Mouse (Mus musculus) hindbrain, embryonic 15.5 days (tissue): ENCODE measurements around the gene Soat1. TPM values are rescaled to one million over a fixed set of nuclear protein-coding genes. Genes with fewer than 3 reads are reported as not detected.
"Not testable (repeated sequence)": the region's sequence is repeated elsewhere in the genome, so short reads cannot be mapped to it uniquely, and the experiment has no call there.

Experiments used
- ATAC-seq: fragments of 200-750 bp; cut with Nextera tagmentation; 2 replicates; pipeline ENCODE4 v1.8.0; 2017; ENCODE audit warnings: low read depth, moderate number of reproducible peaks, moderate TSS enrichment; ENCODE audit not compliant: low FRiP score
- H3K27ac ChIP-seq: fragments of 300-500 bp; sonication (generic); replicated peaks from 2 replicates; pipeline ENCODE4 v1.5.1; 2015; ENCODE audit warnings: mild to moderate bottlenecking, inconsistent platforms
- H3K27me3 ChIP-seq: fragments of 300-500 bp; sonication (generic); 2 replicates; pipeline ENCODE4 v1.6.1; 2015; ENCODE audit warnings: control low read depth, inconsistent platforms
- H3K36me3 ChIP-seq: fragments of 300-500 bp; sonication (generic); 2 replicates; pipeline ENCODE4 v1.6.1; 2015; ENCODE audit warnings: control low read depth, inconsistent platforms
- H3K4me1 ChIP-seq: fragments of 300-500 bp; sonication (generic); replicated peaks from 2 replicates; pipeline ENCODE4 v1.6.1; 2015; ENCODE audit warnings: control low read depth, inconsistent platforms
- H3K4me2 ChIP-seq: fragments of 300-500 bp; sonication (generic); 2 replicates; pipeline ENCODE4 v1.6.1; 2015; ENCODE audit warnings: moderate library complexity, mild to moderate bottlenecking, inconsistent platforms
- H3K4me3 ChIP-seq: fragments of 300-500 bp; sonication (generic); 2 replicates; pipeline ENCODE4 v1.5.1; 2015; ENCODE audit warnings: mild to moderate bottlenecking, inconsistent platforms
- H3K9ac ChIP-seq: fragments of 300-500 bp; sonication (generic); 2 replicates; pipeline ENCODE4 v1.6.1; 2015; ENCODE audit warnings: inconsistent platforms
- H3K9me3 ChIP-seq: fragments of 300-500 bp; sonication (generic); 2 replicates; pipeline ENCODE4 v1.6.1; 2016; ENCODE audit warnings: control low read depth, inconsistent platforms
- WGBS: fragments of 180-500 bp; shearing (Covaris S2); methylation state at CpG from one replicate; pipeline ENCODE4 v1.1.7; 2015; 5-methylcytosine and 5-hydroxymethylcytosine counted together
- polyA plus RNA-seq: library from polyadenylated mRNA; unstranded; fragments of >200 nt; fragmentation: Nextera tagmentation; extraction: Ambion mirVana; gene quantifications from 2 replicates; pipeline ENCODE4 v1.2.1, GENCODE M21; 2015

The Soat1 gene
- polyA plus RNA-seq, result 11.3 and 11.7 TPM in 2 replicates

GRCm38 (mm10) chr1:156473961-156474503, at the start of gene Soat1:
Soat1 (minus strand) TSS chr1:156474331.
- Histone ChIP-seq H3K27ac (peak within 1 kb of the TSS; percentile 60), H3K4me3 (peak within 1 kb of the TSS; percentile 94), H3K4me1 (peaks cover 11% of the 10 kb centered on the region), H3K36me3 (0 out of 2 replicates have a peak, but pooled peaks cover 7% of the 10 kb centered on the region), H3K9me3 (no peaks in the 10 kb centered on the region), H3K9ac (peak within 1 kb of the TSS; percentile 82), H3K4me2 (peak within 1 kb of the TSS; percentile 95), H3K27me3 (no peaks in the 10 kb centered on the region)
- peak; percentile 98 for ATAC-seq
- under 1% methylated on average over 46 of the region's 46 CpGs for WGBS

DNA sequence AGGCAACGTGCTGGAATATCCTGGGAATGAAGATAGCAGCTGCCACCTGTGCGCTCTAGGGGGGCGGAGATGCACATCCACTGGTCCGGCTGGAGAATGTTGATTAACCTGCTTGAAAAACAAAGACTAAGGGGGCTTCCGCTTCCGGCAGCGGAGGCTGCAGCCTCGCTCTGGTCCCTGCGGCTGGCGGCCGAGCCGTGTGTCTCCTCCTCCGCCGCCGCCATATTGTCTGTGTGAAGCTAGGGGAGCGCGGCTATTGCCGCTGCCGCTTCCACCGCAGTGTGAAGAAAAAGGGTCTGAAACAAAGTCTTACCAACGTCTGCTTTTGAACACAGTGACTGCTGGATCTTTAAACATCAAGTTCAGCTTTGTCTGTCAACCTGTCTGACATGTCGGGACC, 49.7 kb upstream of the Soat1 start, which contains the start of gene Gm10031:
Gene Gm10031 (plus strand): TSS at position 171 of the 400 bp plus-strand sequence.
- not testable (repeated sequence) for H3K9me3 ChIP-seq, H3K27ac ChIP-seq, H3K27me3 ChIP-seq, H3K36me3 ChIP-seq, H3K9ac ChIP-seq, H3K4me3 ChIP-seq, H3K4me1 ChIP-seq, H3K4me2 ChIP-seq
- 94% methylated on average over 21 of the region's 22 CpGs for WGBS
- 0 out of 2 replicates have a peak, but pooled peaks have one; percentile 73 for ATAC-seq

DNA sequence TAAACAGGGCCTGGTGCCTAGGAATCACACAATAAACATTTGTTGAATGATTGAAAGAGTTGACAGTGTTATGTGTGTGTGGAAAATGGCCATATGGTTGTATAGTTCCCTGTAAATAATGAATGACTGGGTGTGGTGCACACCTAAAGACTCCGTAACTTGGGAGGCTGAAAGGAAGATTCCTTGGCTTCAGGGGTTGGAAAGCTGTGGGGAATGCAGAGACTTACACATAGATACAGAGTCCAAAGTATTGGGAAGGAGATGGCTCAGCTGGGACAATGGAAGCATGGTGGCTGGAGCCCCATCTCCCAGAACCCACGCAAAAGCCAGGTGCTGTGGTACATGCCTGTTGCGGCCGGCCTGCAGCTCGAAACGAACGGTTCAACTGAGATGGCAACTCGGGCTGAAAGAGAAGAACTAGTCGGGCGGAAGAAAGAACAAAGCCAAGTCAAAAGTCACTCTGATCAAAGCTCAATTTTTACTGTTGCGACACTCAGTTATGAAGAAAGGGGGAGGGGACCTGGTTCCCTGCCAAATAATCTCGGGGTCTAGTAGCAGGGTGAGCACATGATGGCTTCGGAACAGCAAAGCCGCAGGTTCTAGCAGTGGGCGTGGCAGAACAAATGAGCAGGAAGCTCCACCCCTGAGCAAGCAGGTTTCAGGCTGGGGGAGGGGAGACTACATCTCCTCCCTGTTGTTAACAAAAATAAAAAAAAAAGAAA, 47.8 kb upstream of the Soat1 start:
- H3K4me1 ChIP-seq, result no peaks in the 10 kb centered on the region
- peak overlapping the region; percentile 30; the same call in 1 of the 2 replicates for H3K4me2 ChIP-seq
- no peaks in the 10 kb centered on the region for H3K9me3 ChIP-seq
- H3K27me3 ChIP-seq, result no peaks in the 10 kb centered on the region
- H3K9ac ChIP-seq, result no peak overlapping the region
- H3K36me3 ChIP-seq, result no peaks in the 10 kb centered on the region
- no peak overlapping the region for H3K4me3 ChIP-seq
- no peak for ATAC-seq
- WGBS, result 32% methylated on average over 15 of the region's 15 CpGs
- H3K27ac ChIP-seq, result no peak overlapping the region

DNA sequence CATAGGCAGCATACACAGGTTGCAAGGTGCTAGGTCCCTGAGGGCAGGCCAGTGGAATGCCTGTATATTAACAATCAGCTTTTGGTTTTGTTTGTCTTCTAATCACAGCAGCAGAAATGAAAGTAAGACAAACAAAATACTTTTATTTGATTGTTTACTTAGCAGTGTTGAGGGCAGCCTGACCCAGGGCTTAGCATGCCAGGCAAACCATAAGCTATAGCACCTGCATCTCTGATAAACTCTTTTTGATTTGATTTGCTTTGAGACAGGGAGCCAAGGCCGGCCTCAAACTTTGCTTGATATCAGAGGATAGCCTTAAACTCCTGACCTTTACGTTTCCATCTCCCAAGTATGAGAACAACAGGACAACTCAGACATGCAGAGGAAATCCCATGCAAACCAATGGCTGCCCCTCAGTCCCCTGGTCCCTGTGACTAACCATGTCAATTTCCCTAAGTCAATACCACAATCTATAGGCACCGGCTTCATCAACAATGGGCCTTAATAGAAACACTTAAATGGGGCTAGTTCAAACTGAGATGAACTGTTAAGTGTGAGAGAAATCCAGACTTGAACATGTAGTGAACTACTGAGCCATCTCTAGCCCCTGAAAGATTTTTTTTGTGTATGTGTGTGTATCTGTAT, 46.1 kb upstream of the Soat1 start:
- no peaks in the 10 kb centered on the region for H3K4me1 ChIP-seq
- H3K4me3 ChIP-seq, result no peak overlapping the region
- no peak overlapping the region for H3K9ac ChIP-seq
- ATAC-seq, result no peak
- no peak overlapping the region for H3K27ac ChIP-seq
- no peak overlapping the region for H3K4me2 ChIP-seq
- no peaks in the 10 kb centered on the region for H3K27me3 ChIP-seq
- no peaks in the 10 kb centered on the region for H3K9me3 ChIP-seq
- 90% methylated on average over 3 of the region's 3 CpGs for WGBS
- H3K36me3 ChIP-seq, result no peaks in the 10 kb centered on the region

- Histone ChIP-seq H3K9ac (no peak overlapping the region), H3K9me3 (no peaks in the 10 kb centered on the region), H3K4me2 (no peak overlapping the region), H3K4me1 (no peaks in the 10 kb centered on the region), H3K27ac (no peak overlapping the region), H3K36me3 (no peaks in the 10 kb centered on the region), H3K4me3 (no peak overlapping the region), H3K27me3 (no peaks in the 10 kb centered on the region)
- no peak for ATAC-seq
- 85% methylated on average over 3 of the region's 3 CpGs for WGBS
Observed at GRCm38 (mm10) chr1:156507753-156508152, 33.6 kb upstream of the Soat1 start.

DNA sequence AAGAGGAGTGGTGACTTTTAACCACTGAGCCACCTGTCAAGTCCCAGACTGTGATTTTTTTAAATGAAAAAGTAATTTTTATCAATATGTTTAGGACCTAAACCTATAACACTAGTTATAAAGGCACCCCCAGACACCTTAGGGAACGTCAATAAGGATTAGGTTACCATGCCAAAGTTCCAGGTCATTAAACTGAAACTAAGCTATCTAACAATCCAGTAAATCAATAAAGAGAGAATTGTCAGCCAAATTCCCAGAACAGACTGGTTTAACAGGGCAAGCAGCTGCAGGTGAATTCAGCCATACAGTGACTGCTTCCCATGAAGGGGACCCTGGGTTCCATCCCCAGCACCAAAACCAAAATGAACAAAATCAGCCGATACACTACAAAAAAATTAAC, 31.8 kb upstream of the Soat1 start:
- 88% methylated on average over 2 of the region's 2 CpGs for WGBS
- H3K9ac ChIP-seq, result no peak overlapping the region

DNA sequence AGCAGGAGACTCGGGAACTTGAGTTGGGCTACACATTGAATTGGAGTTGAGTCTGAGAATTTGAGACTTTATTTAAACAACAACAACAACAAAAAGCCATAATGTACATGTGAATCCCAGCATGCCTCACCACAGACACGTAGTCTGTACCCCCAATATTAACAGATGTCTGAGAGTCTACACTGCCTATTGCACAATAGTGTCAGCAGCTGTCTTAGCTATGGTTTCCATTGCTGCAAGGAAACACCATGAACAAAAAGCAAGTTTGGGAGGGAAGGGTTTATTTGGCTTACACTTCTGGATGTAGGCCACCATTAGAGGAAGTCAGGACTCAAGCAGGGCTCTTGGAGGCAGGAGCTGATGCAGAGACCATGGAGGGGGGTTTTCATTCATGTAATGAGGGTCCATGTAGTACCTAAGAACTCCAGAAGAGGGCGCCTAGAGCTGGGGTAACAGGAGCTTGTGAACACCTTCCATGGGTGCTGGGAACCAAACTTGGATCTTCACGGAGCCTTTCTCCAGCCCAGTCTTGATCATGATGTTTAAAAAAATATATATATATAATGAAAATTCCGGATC, 30.9 kb upstream of the Soat1 start:
- Histone ChIP-seq H3K4me3 (no peak overlapping the region), H3K27ac (no peak overlapping the region), H3K9ac (no peak overlapping the region), H3K36me3 (no peaks in the 10 kb centered on the region), H3K4me1 (no peaks in the 10 kb centered on the region), H3K9me3 (no peaks in the 10 kb centered on the region), H3K4me2 (no peak overlapping the region), H3K27me3 (no peaks in the 10 kb centered on the region)
- no peak for ATAC-seq
- 78% methylated on average over 5 of the region's 5 CpGs for WGBS

More for the DNA sequence above, 31.8 kb upstream of the Soat1 start:
- Histone ChIP-seq H3K36me3 (no peaks in the 10 kb centered on the region), H3K9me3 (no peaks in the 10 kb centered on the region), H3K27me3 (no peaks in the 10 kb centered on the region), H3K27ac (no peak overlapping the region), H3K4me3 (no peak overlapping the region), H3K4me1 (no peaks in the 10 kb centered on the region), H3K4me2 (no peak overlapping the region)
- ATAC-seq, result no peak

DNA sequence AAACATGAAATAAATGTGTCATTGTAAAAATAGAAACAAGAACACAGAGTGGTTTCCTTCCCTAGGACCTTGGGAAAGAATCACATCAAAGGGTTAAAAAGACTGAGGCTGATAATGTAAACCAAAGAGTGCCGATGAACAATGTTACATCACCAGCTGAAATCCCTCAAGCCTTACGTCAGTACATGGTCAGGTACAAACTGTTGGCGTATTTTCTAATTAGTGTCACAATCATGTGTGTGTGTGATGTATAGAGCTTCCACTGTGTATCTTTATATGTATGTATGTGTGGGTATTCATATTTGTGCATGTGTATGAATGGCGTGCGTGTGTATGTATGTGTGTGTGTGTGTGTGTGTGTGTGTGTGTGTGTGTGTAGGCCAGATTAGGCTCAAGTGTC, 22.8 kb upstream of the Soat1 start:
- Histone ChIP-seq H3K9ac (no peak overlapping the region), H3K4me2 (no peak overlapping the region), H3K27ac (no peak overlapping the region), H3K4me1 (no peaks in the 10 kb centered on the region), H3K9me3 (no peaks in the 10 kb centered on the region), H3K27me3 (no peaks in the 10 kb centered on the region), H3K36me3 (no peaks in the 10 kb centered on the region), H3K4me3 (no peak overlapping the region)
- 90% methylated on average over 5 of the region's 5 CpGs for WGBS
- no peak for ATAC-seq

DNA sequence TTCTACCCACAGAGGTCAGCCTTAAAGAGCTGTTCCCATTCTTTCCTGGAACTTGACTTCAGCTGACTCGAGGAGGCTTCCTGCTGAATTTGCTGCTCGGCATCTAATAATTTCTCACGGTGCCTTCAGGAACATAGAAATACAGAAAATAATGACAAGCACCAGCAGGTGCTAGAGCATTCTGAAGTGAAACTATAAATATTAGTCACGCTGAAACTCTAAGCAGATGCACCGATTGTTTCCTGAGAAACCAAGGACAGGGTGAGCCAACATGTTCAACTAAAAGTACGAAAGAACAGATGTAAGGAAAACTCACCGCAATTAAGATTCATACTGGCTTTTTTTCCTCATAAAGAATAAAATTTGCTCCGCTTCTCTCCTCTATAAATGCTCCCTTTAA, 20.9 kb upstream of the Soat1 start:
- Histone ChIP-seq H3K4me3 (no peak overlapping the region), H3K4me2 (no peak overlapping the region), H3K9ac (no peak overlapping the region), H3K9me3 (no peaks in the 10 kb centered on the region), H3K36me3 (no peaks in the 10 kb centered on the region), H3K27me3 (no peaks in the 10 kb centered on the region), H3K27ac (no peak overlapping the region), H3K4me1 (no peaks in the 10 kb centered on the region)
- ATAC-seq, result no peak
- 52% methylated on average over 8 of the region's 8 CpGs for WGBS

- no peak overlapping the region for H3K9ac ChIP-seq
- no peaks in the 10 kb centered on the region for H3K27me3 ChIP-seq
- ATAC-seq, result no peak
- no peak overlapping the region for H3K27ac ChIP-seq
- no peaks in the 10 kb centered on the region for H3K36me3 ChIP-seq
- no peak overlapping the region for H3K4me2 ChIP-seq
- no peak overlapping the region for H3K4me3 ChIP-seq
- WGBS, result 86% methylated on average over 4 of the region's 4 CpGs
- H3K4me1 ChIP-seq, result no peaks in the 10 kb centered on the region
- H3K9me3 ChIP-seq, result no peaks in the 10 kb centered on the region
Observed at GRCm38 (mm10) chr1:156491226-156491796, 17.2 kb upstream of the Soat1 start.

- Histone ChIP-seq H3K9me3 (no peaks in the 10 kb centered on the region), H3K4me2 (no peak overlapping the region), H3K4me1 (no peaks in the 10 kb centered on the region), H3K4me3 (no peak overlapping the region), H3K27ac (no peak overlapping the region), H3K9ac (no peak overlapping the region), H3K36me3 (no peaks in the 10 kb centered on the region), H3K27me3 (no peaks in the 10 kb centered on the region)
- ATAC-seq, result no peak
- WGBS, result 95% methylated on average over 5 of the region's 5 CpGs
Observed at GRCm38 (mm10) chr1:156488031-156488430, 13.9 kb upstream of the Soat1 start.

GRCm38 (mm10) chr1:156487498-156487897, 13.4 kb upstream of the Soat1 start:
- H3K4me1 ChIP-seq, result no peaks in the 10 kb centered on the region
- no peaks in the 10 kb centered on the region for H3K9me3 ChIP-seq
- no peak overlapping the region for H3K4me3 ChIP-seq
- WGBS, result 93% methylated on average over 7 of the region's 7 CpGs
- no peak overlapping the region for H3K9ac ChIP-seq
- no peaks in the 10 kb centered on the region for H3K36me3 ChIP-seq
- no peak overlapping the region for H3K27ac ChIP-seq
- no peaks in the 10 kb centered on the region for H3K27me3 ChIP-seq
- no peak overlapping the region for H3K4me2 ChIP-seq
- ATAC-seq, result no peak
